Mouse (Mus musculus) mouse embryonic stem cell (cell line): ENCODE results near the gene Piwil1.
"Not testable (repeated sequence)": the region's sequence is repeated elsewhere in the genome, so short reads cannot be mapped to it uniquely, and the experiment has no call there.

Source experiments
- in situ Hi-C, 2 experiments: fragments of 300-500 bp; cut with MboI; formaldehyde crosslinking; loops; 1 replicate in 1 of 2; 3 replicates in 1 of 2; pipeline ENCODE4 v1.14.3; 2019 to 2020; ENCODE audit warnings: low sequenced_read_pairs in 2 of 2, low pct_unique_long_range_greater_than_20kb in 1 of 2, mixed read lengths in 1 of 2; ENCODE audit not compliant: unreplicated experiment in 1 of 2

Piwil1 gene

DNA sequence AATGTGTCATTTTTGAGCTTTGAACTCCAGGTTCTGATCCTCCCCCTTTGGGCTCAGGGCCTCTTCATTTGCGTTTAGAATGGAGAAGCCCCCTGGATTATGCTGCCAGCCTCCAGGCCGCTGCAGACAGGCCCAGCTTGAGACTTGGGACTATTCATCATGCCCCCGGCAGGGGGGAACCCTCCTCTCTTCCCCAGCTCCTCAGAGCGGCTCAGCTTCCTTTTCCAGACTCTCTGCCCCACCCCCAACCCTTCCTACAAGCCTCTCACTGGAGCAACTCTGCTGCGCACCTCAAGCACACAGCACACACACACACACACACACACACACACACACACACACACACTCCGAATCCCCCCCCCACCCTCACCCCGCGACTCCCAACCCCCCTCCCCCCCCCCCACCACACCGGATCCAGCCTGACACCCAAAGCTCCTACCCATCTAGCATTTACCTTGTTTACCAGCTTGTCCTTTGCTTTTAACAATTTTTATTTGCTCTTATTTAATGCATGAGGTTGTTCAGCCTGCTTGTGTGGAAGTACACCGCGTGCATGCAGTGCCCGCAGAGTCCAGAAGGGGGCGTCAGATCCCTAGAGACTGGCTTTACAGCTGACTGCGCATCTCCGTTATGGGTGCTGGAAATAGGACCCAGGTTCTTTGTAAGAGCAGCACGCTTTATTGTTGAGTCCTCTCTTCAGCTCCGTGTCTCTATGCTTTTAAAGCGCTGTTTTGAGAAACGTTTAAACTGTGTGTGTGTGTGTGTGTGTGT, 2.0 kb downstream of the Piwil1 start:
- in situ Hi-C loops: no loop called here

DNA sequence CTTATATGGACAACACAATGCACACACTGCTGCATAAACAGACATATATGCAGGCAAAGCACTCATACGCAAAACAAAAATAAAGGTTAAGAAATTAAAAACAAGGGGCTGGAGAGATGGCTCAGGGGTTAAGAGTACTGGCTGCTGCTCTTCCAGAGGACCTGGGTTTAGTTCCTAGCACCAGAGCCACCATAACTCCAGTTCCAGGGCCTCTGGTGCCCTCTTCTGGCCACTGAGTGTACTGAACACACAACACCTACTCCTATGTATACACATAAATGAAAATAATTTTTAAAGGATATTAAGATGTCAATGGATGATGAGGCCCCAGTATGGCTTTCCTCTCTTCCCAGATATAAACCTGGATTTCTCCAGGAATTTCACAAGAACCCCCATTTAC, 4.1 kb downstream of the Piwil1 start:
- in situ Hi-C loops: no loop called here

- in situ Hi-C loops: no loop called here
Observed at GRCm38 (mm10) chr5:128707271-128707670, 4.9 kb downstream of the Piwil1 start.

DNA sequence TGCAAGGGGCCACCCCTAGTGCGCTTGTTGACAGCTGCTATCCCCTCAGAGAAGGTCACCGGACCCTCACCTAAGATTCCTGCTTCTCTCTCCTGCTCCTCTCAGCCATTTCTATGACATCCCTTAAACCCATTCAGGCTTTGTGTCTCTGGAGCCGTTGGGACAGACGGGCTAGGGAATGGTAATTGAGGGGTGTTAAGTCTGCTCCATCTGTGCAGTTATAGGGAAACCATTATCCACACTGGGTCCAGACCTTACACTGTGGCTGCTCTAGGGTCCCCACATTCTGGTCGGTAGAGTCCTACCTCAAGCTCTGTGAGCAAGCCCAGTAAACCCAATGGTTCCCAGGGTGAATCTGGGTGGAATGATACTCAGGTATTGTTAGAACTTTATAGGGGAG, 6.6 kb downstream of the Piwil1 start:
- in situ Hi-C loops: no loop called here

GRCm38 (mm10) chr5:128710596-128710995, 8.3 kb downstream of the Piwil1 start:
- in situ Hi-C loops: no loop called here

DNA sequence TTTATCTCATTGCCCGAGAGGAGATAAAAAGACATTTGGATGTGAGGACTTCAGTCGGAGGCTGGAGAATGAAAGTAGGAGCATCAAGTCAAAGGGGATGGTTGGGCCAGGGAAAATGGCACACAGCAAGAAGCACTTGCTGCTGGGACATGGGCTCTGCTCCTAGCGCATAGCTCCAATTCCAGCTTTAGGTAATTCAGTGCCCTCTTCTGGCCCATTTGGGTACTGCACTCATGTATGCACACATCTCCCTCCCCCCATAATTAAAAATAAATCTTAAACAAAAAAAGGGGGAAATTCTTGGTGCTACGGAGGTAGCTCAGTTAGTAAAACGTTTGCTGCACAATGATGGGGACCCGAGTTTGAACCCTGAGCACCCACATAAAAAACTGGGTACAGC, 9.5 kb downstream of the Piwil1 start:
- in situ Hi-C loops: no loop called here

- in situ Hi-C loops: no loop called here
Observed at GRCm38 (mm10) chr5:128715171-128715570, 12.8 kb downstream of the Piwil1 start.

DNA sequence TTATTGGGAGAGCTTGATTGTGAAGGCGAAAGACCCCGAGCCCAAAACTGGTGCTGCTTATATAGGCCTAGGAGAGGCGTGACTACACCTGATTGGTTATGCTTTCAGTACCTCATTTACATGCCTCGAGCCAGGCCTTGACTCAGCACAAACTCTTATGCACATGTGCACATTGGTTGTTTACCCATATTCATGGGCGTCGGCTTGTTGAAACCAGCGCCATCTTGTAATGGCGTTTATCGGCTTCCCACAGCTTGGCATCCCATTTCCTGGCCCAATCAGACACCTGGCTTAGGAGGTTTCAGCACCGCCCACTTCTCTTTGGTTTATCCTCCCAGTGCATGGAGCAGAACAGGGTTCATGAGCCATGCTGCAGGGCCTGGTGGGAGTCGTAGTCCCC, 18.1 kb downstream of the Piwil1 start:
- in situ Hi-C loops: not testable (repeated sequence)

DNA sequence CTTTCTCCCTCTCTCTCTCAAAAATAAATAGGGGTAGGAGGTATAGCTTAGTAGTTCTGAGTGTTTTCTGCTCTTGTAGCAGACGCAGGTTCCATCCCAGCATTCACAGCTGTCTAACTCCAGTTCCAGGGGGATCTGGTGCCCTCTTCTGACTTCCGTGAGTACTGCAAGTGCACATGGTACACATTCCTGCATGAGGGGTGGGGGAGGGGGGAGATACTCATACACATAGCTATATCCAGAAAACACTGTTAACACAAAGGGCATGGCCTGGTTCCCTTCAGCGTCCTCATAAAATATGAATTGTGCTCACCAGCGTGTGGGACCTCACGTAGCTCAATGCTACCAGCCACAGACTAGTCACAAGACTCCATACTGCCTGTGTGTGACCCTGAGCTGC, 27.0 kb downstream of the Piwil1 start:
- in situ Hi-C loops: no loop called here

GRCm38 (mm10) chr5:128730634-128731033, 28.3 kb downstream of the Piwil1 start:
- in situ Hi-C loops: no loop called here

DNA sequence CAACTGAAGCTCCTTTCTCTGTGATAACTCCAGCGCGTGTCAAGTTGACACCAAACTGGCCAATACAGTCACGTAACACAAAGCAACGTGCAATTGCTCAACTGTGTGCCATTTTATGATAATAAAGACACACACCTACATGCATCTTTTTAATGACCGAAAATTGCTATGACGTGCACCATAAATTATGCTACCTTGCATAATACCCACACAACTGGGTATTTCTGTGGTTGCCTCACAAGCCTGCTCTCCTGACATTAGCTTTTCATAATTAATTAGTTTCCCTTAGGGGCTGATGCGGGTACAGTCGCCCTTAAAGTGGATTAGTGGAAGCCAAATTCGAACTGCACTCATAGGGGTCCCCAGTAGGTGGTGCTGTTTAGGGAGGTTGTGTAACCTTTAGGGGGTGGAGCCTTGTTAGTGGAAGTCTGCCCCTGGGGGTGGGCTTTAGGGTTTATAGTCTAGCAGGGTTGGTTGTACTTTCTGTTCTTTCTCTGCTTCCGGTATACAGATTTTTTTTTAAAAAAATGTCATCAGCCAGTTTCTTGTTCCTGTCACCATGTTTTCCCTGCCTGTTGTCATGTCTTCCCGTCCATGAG, 30.2 kb downstream of the Piwil1 start:
- in situ Hi-C loops: no loop called here

GRCm38 (mm10) chr5:128733955-128734354, 31.6 kb downstream of the Piwil1 start:
- in situ Hi-C loops: no loop called here

DNA sequence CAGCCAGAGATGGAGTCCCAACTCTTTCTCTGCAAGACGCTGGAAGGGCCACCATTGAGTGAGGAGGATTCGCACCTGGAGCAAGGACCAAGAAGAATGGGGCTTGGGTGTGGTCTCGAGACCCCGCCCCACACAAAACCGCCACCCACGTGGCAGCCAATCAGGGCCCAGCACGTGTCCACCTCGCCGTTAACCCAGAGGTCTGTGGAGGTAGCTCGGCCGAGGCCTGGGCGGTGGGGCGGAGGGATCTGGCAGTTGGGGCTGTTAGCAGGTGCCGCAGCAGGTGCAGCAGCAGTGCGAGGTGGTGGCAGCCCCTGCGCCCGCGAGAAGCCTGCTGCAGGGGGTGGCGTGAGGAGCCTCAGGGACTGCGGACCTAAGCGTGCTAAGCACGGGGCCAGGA, 33.6 kb downstream of the Piwil1 start:
- in situ Hi-C loops: no loop called here

- in situ Hi-C loops: no loop called here
Observed at GRCm38 (mm10) chr5:128739168-128739837, 37.0 kb downstream of the Piwil1 start.

- in situ Hi-C loops: no loop called here
Observed at GRCm38 (mm10) chr5:128739838-128740171, 37.5 kb downstream of the Piwil1 start.

DNA sequence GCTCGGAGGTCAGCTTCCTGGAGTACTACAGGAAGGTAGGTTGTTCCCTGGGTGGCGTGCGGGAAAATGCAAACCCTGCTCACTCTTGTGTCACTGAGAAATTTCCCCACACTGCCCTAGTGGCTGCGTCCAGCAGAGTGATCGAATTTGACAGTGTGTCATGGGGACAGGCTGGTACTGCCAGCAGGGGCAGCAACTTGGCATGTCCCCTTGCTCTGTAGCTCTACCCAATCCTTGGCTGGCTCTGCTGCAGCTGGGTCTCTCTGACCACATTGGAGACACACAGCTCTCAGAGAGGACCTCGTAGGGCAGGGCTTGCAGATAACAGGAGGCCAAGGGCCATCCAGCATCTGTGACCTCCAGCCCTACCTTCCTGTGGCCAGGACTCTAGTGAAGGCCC, 42.0 kb downstream of the Piwil1 start:
- in situ Hi-C loops: no loop called here

DNA sequence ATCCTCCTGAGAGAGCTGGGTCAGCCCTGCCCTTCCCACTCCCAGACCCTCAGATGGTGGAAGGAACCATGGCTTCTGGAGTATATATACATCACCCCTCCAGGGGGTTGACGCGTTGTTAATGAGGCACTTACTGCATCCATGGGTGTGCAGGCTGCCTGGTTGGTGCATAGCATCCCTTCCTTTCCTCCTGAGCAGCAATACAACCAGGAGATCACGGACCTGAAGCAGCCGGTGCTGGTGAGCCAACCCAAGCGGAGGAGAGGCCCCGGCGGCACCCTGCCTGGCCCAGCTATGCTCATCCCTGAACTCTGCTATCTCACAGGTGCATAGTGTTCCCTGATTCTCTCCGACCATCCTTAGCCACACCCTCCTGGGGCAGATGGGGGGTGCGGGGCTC, 42.9 kb downstream of the Piwil1 start:
- in situ Hi-C loops: no loop called here

- in situ Hi-C loops: no loop called here
Observed at GRCm38 (mm10) chr5:128746261-128746660, 43.9 kb downstream of the Piwil1 start.

- in situ Hi-C loops: no loop called here
Observed at GRCm38 (mm10) chr5:128761118-128761517, 58.8 kb downstream of the Piwil1 start.
